Mouse (Mus musculus) CD4-positive, CD25-positive, alpha-beta regulatory T cell, adult 9 weeks (primary cell): ENCODE data around the gene Slc4a8. TPM values are rescaled to one million over a fixed set of nuclear protein-coding genes. Genes with fewer than 3 reads are reported as not detected.

Experiments used
- polyA plus RNA-seq: library from polyadenylated mRNA; unstranded; fragments of 100-300 nt; shearing (Covaris generic); gene quantifications from one replicate; pipeline ENCODE4 v1.2.1, GENCODE M21; 2017

Slc4a8 gene
- polyA plus RNA-seq, result 26.1 TPM

GRCm38 (mm10) chr15:100761419-100762185, at the start of gene Slc4a8:
TSS of gene Slc4a8 (plus strand) at chr15:100761747.

GRCm38 (mm10) chr15:100729281-100729985, 32.1 kb upstream of the Slc4a8 start, which contains the start of gene Galnt6:
TSS of gene Galnt6 (minus strand) at chr15:100729376.

GRCm38 (mm10) chr15:100869558-100869957, 108.0 kb downstream of the Slc4a8 start, which contains the start of gene Scn8a:
TSS of gene Scn8a (plus strand) at chr15:100869858.

Other genes with a start within 250 kb of the Slc4a8 start
- 12.5 TPM for gene Tfcp2, start 209.7 kb upstream of the Slc4a8 start, polyA plus RNA-seq
- 8.5 TPM for gene Pou6f1, start 161.8 kb upstream of the Slc4a8 start, polyA plus RNA-seq
- gene Dazap2, start 146.4 kb upstream of the Slc4a8 start, polyA plus RNA-seq, result 609 TPM
- gene Smagp, start 124.8 kb upstream of the Slc4a8 start, polyA plus RNA-seq, result not detected
- gene Bin2, start 92.2 kb upstream of the Slc4a8 start, polyA plus RNA-seq, result 724 TPM
- gene Cela1, start 73.8 kb upstream of the Slc4a8 start, polyA plus RNA-seq, result 10.2 TPM
- gene Galnt6, start 32.4 kb upstream of the Slc4a8 start, polyA plus RNA-seq, result 186 TPM
- gene Scn8a, start 108.1 kb downstream of the Slc4a8 start, polyA plus RNA-seq, result not detected